Mouse (Mus musculus) thymus, postnatal 0 days (tissue): Measurements from ENCODE around the gene Slc25a19. TPM values are rescaled to one million over a fixed set of nuclear protein-coding genes. Genes with fewer than 3 reads are reported as not detected.

Source experiments
- DNase-seq: peaks from one replicate; pipeline ENCODE4 v3.0.0-alpha.2; 2015; ENCODE audit warnings: low spot score
- polyA plus RNA-seq: library from polyadenylated mRNA; unstranded; fragments of >200 nt; fragmentation: Nextera tagmentation; extraction: Ambion mirVana; gene quantifications from 2 replicates; pipeline ENCODE4 v1.2.1, GENCODE M21; 2015

Gene Slc25a19
- polyA plus RNA-seq, 1 experiment from 2014 or later = 39.5 TPM

DNA sequence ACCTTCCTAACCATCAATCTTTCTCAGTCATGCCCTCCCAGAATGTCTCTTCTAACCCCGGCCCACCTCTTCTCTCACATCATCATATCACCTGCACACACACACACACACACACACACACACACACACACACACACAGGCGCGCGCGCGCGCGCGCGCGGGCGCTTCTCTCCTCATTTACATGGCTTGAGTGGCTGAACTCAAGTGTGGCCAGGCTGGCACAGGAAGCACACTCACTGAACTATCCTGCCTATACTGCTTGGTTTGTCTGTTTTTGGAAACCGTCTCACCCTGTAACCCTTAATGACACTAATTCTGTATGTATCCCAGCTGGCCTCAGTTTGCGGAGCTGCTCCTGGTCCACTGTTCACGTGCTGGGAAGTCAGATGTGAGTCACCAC lies 27.4 kb downstream of the Slc25a19 start:
- DNase-seq = no peak

DNA sequence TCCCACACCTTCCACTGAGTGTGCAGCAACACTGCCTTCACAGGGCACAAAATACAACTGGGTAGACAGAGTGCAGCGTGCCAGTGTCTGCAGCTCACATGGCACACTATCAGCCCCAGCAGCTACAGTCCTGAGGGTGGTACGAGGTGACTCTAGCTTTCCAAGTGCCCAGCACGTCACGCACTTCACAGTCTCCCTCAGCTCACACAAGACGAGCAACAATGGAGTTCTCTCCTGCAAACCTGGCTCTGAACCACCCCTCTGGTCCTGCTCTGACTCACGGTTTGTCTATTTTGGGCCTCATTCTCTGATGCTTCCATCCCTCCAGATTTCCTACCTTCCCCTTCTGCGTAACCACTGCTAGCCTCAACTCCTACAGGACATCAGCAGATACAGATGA lies 28.4 kb downstream of the Slc25a19 start:
- DNase-seq = no peak

DNA sequence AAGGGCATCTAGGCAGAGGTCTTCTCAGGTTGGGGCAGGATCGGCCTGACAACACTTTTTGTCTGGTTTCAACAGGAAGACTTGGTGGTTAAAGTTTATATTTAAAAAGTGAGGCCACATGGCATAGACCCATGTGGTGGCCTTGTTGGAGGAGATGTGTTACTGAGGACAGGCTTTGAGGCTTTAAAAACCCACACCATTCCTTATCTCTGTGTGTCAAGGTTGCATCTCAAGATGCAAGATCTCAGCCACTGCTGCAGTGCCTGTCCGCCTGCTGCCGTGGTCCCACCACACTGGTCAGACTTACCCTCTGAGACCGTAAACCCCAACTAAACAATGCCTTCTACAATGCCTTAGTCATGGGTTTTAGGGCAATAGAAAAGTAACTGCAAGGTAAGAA lies 29.8 kb downstream of the Slc25a19 start:
- no peak for DNase-seq

- DNase-seq = no peak
These were observed 32.9 kb downstream of the Slc25a19 start for GRCm38 (mm10) chr11:115595209-115595608.

DNA sequence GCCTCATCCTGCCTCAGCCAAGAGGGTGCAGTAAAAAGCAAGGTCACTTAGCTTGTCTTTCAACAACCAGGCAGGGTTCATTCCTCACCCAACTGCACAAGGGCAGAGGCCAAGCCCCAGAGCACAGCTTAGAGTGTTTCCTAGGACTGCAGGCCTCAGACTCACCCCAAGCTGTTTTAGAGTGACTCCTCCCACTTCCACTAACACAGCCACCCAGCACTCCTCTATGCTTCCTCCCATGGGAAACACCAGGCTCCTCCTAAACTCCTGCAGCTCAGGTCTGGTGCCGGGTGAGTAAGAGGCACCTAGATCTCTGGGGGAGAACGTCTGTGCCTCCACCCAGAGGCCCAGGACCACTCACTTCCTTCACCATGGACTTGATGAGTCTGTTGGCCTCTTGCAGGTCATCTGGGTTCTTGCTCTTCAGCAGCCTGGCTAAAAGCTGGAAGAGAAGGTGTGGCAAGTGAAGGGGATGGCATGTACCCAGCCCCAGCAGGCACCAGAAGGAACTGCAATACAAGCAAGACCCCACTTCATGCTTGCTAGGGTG lies 37.5 kb downstream of the Slc25a19 start:
- DNase-seq = no peak

- DNase-seq = no peak
These were observed 40.1 kb downstream of the Slc25a19 start for GRCm38 (mm10) chr11:115587984-115588383.

DNA sequence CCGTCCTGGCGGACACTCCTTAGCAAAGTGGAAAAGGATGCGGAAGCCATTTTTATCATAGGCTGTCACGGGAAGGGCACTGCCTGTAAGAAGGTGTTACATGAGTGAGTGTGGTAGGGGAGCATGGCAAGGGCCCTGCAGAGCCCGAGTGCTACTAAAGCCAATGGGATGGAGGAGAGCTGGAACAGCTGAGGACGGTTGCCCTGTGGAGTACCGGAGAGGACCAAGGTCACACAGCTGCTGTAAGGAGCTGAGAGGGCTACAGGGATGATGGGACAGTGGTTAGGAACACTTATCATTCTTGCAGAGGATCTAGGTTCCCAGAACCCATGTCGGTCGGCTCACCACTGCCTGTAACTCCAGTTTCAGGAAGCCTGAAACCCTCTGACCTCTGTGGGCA lies 41.7 kb downstream of the Slc25a19 start:
- DNase-seq = no peak

- no peak for DNase-seq
These were observed 42.5 kb downstream of the Slc25a19 start for GRCm38 (mm10) chr11:115585573-115586100.

GRCm38 (mm10) chr11:115584376-115585073 lies 43.6 kb downstream of the Slc25a19 start:
- DNase-seq = no peak

DNA sequence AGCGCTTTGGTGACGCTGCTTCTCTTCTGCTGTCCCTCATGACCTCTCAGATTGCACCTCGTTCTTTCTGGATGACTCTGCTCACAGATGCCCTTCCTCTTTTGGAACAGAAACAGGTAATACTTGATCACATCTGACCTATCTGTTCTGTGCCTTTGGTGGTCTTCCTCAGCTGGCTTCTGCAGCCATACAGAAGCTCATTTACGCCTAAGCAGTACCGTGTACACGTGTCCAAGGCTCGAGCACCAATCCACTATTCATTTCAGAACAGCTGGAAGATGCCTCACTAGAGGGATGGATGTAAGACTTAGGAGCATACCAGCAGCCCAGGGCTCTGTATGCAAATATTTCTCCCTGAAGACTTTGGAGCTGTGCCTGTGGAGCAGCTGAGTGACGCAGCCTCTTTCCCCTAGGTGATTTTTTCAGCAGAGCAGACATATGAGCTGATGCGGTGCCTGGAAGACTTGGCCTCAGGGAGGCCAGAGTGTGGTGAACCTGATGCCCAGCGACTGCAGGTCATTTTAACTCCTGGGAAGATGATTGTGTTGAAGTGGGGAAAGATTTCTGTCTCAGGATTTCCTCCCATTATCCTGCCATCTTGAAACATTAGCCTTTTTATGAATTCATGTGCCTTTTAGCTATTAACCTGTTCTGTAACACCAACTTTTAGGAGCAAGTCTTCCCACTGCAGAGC lies 45.0 kb downstream of the Slc25a19 start:
- no peak for DNase-seq

GRCm38 (mm10) chr11:115579080-115579479 lies 49.0 kb downstream of the Slc25a19 start:
- DNase-seq = no peak

- DNase-seq = no peak
These were observed 63.1 kb downstream of the Slc25a19 start for GRCm38 (mm10) chr11:115564961-115565360.

Other genes starting within 250 kb of the Slc25a19 start
- 5.3 and 5.4 TPM in 2 replicates for gene Cdr2l, start 246.4 kb downstream of the Slc25a19 start, polyA plus RNA-seq
- gene Mrpl58, start 224.5 kb downstream of the Slc25a19 start, polyA plus RNA-seq = 408 and 411 TPM in 2 replicates
- gene Atp5h, start 208.3 kb downstream of the Slc25a19 start, polyA plus RNA-seq = 1,461 and 1,502 TPM in 2 replicates
- 30.5 and 37.5 TPM in 2 replicates for gene Kctd2, start 208.2 kb downstream of the Slc25a19 start, polyA plus RNA-seq
- 0.89 and 1.1 TPM in 2 replicates for gene Trim80, start 187.8 kb downstream of the Slc25a19 start, polyA plus RNA-seq
- 206 and 207 TPM in 2 replicates for gene Slc16a5, start 165.8 kb downstream of the Slc25a19 start, polyA plus RNA-seq
- 30.0 and 34.5 TPM in 2 replicates for gene Armc7, start 152.6 kb downstream of the Slc25a19 start, polyA plus RNA-seq
- 210 and 221 TPM in 2 replicates for gene Nt5c, start 136.4 kb downstream of the Slc25a19 start, polyA plus RNA-seq
- gene Jpt1, start 113.9 kb downstream of the Slc25a19 start, polyA plus RNA-seq = 603 and 612 TPM in 2 replicates
- 1,265 and 1,278 TPM in 2 replicates for gene Sumo2, start 92.0 kb downstream of the Slc25a19 start, polyA plus RNA-seq
- gene Nup85, start 63.9 kb downstream of the Slc25a19 start, polyA plus RNA-seq = 148 and 163 TPM in 2 replicates
- 81.2 and 85.3 TPM in 2 replicates for gene Mrps7, start 24.4 kb downstream of the Slc25a19 start, polyA plus RNA-seq
- 20.1 and 20.9 TPM in 2 replicates for gene Gga3, start 24.2 kb downstream of the Slc25a19 start, polyA plus RNA-seq
- 120 and 121 TPM in 2 replicates for gene Mif4gd, start 15.3 kb downstream of the Slc25a19 start, polyA plus RNA-seq
- gene Grb2, start 80.3 kb upstream of the Slc25a19 start, polyA plus RNA-seq = 143 and 144 TPM in 2 replicates
- gene Tmem94, start 137.1 kb upstream of the Slc25a19 start, polyA plus RNA-seq = 8.3 and 9.5 TPM in 2 replicates
- 3.5 and 3.7 TPM in 2 replicates for gene Caskin2, start 185.3 kb upstream of the Slc25a19 start, polyA plus RNA-seq
- 23.4 and 23.5 TPM in 2 replicates for gene Tsen54, start 186.4 kb upstream of the Slc25a19 start, polyA plus RNA-seq
- 15.6 and 15.7 TPM in 2 replicates for gene Llgl2, start 195.8 kb upstream of the Slc25a19 start, polyA plus RNA-seq
- gene Myo15b, start 230.1 kb upstream of the Slc25a19 start, polyA plus RNA-seq = 1.4 and 1.5 TPM in 2 replicates